Mouse (Mus musculus): ENCODE results near the gene Krba1. TPM values are rescaled to one million over a fixed set of nuclear protein-coding genes. Genes with fewer than 3 reads are reported as not detected.

Krba1 gene
- polyA plus RNA-seq, 1 experiment from 2014 or later = 20.4 TPM

GRCm38 (mm10) chr6:48411193-48412092, 16.1 kb downstream of the Krba1 start:
- H3K9me3 ChIP-seq (replicated peaks) = no peaks in the 10 kb centered on the region
- no peak overlapping the region for H3K27ac ChIP-seq (replicated peaks)
- no peaks in the 10 kb centered on the region for H3K4me1 ChIP-seq
- no peaks in the 10 kb centered on the region for H3K27me3 ChIP-seq (ENCODE audit: low read depth, poor library complexity, severe bottlenecking)
- 89% methylated on average over 6 of the region's 6 CpGs for WGBS
- no peak overlapping the region for H3K4me3 ChIP-seq
- H3K36me3 ChIP-seq = peaks cover 100% of the 10 kb centered on the region
- no peak for DNase-seq (ENCODE audit: low spot score)

- Histone ChIP-seq H3K9me3 (replicated peaks) (no peaks in the 10 kb centered on the region), H3K27ac (replicated peaks) (no peak overlapping the region), H3K4me1 (no peaks in the 10 kb centered on the region), H3K4me3 (no peak overlapping the region), H3K36me3 (peaks cover 100% of the 10 kb centered on the region), H3K27me3 (ENCODE audit: low read depth, poor library complexity, severe bottlenecking) (no peaks in the 10 kb centered on the region)
- no peak for DNase-seq (ENCODE audit: low spot score)
- WGBS = 93% methylated on average over 4 of the region's 4 CpGs
Observed at GRCm38 (mm10) chr6:48412147-48412546, 16.8 kb downstream of the Krba1 start.

- DNase-seq (ENCODE audit: low spot score) = no peak
- 91% methylated on average over 3 of the region's 3 CpGs for WGBS
- Histone ChIP-seq H3K36me3 (peaks cover 100% of the 10 kb centered on the region), H3K27ac (replicated peaks) (no peak overlapping the region), H3K27me3 (ENCODE audit: low read depth, poor library complexity, severe bottlenecking) (no peaks in the 10 kb centered on the region), H3K4me3 (no peak overlapping the region), H3K9me3 (replicated peaks) (no peaks in the 10 kb centered on the region), H3K4me1 (no peaks in the 10 kb centered on the region)
Observed at GRCm38 (mm10) chr6:48412662-48413061, 17.3 kb downstream of the Krba1 start.

- Histone ChIP-seq H3K4me3 (no peak overlapping the region), H3K27me3 (ENCODE audit: low read depth, poor library complexity, severe bottlenecking) (no peaks in the 10 kb centered on the region), H3K36me3 (peaks cover 100% of the 10 kb centered on the region), H3K9me3 (replicated peaks) (no peaks in the 10 kb centered on the region), H3K27ac (replicated peaks) (no peak overlapping the region), H3K4me1 (no peaks in the 10 kb centered on the region)
- WGBS = 91% methylated on average over 10 of the region's 10 CpGs
- no peak for DNase-seq (ENCODE audit: low spot score)
Observed at GRCm38 (mm10) chr6:48413081-48413480, 17.7 kb downstream of the Krba1 start.

GRCm38 (mm10) chr6:48414886-48415285, 19.5 kb downstream of the Krba1 start:
- Histone ChIP-seq H3K4me3 (no peak overlapping the region), H3K4me1 (no peaks in the 10 kb centered on the region), H3K27ac (replicated peaks) (no peak overlapping the region), H3K27me3 (ENCODE audit: low read depth, poor library complexity, severe bottlenecking) (no peaks in the 10 kb centered on the region), H3K9me3 (replicated peaks) (no peaks in the 10 kb centered on the region), H3K36me3 (peaks cover 92% of the 10 kb centered on the region)
- WGBS = 87% methylated on average over 1 of the region's 1 CpGs
- DNase-seq (ENCODE audit: low spot score) = no peak

- H3K27me3 ChIP-seq (ENCODE audit: low read depth, poor library complexity, severe bottlenecking) = no peaks in the 10 kb centered on the region
- H3K4me3 ChIP-seq = no peak overlapping the region
- no peak overlapping the region for H3K27ac ChIP-seq (replicated peaks)
- no peak for DNase-seq (ENCODE audit: low spot score)
- WGBS = 91% methylated on average over 7 of the region's 7 CpGs
- peaks cover 3% of the 10 kb centered on the region; the same call in 1 of the 2 replicates for H3K4me1 ChIP-seq
- peaks cover 84% of the 10 kb centered on the region for H3K36me3 ChIP-seq
- H3K9me3 ChIP-seq (replicated peaks) = no peaks in the 10 kb centered on the region
Observed at GRCm38 (mm10) chr6:48415636-48416035, 20.2 kb downstream of the Krba1 start.

- Histone ChIP-seq H3K27me3 (ENCODE audit: low read depth, poor library complexity, severe bottlenecking) (no peaks in the 10 kb centered on the region), H3K4me1 (peaks cover 10% of the 10 kb centered on the region; the same call in 1 of the 2 replicates), H3K4me3 (no peak overlapping the region), H3K27ac (replicated peaks) (no peak overlapping the region), H3K36me3 (peaks cover 76% of the 10 kb centered on the region), H3K9me3 (replicated peaks) (no peaks in the 10 kb centered on the region)
- no peak for DNase-seq (ENCODE audit: low spot score)
- 90% methylated on average over 2 of the region's 2 CpGs for WGBS
Observed at GRCm38 (mm10) chr6:48416486-48416885, 21.1 kb downstream of the Krba1 start.

GRCm38 (mm10) chr6:48420647-48421046, 25.3 kb downstream of the Krba1 start:
- WGBS = 36% methylated on average over 2 of the region's 2 CpGs
- no peaks in the 10 kb centered on the region for H3K27me3 ChIP-seq (ENCODE audit: low read depth, poor library complexity, severe bottlenecking)
- H3K9me3 ChIP-seq (replicated peaks) = no peaks in the 10 kb centered on the region
- no peak overlapping the region for H3K27ac ChIP-seq (replicated peaks)
- peaks cover 10% of the 10 kb centered on the region; the same call in 1 of the 2 replicates for H3K4me1 ChIP-seq
- H3K36me3 ChIP-seq = peaks cover 34% of the 10 kb centered on the region
- H3K4me3 ChIP-seq = no peak overlapping the region
- no peak for DNase-seq (ENCODE audit: low spot score)

GRCm38 (mm10) chr6:48423336-48423735, 27.9 kb downstream of the Krba1 start:
- Histone ChIP-seq H3K4me1 (peaks cover 10% of the 10 kb centered on the region; the same call in 1 of the 2 replicates), H3K27me3 (ENCODE audit: low read depth, poor library complexity, severe bottlenecking) (no peaks in the 10 kb centered on the region), H3K27ac (replicated peaks) (no peak overlapping the region), H3K9me3 (replicated peaks) (no peaks in the 10 kb centered on the region), H3K4me3 (no peak overlapping the region), H3K36me3 (peaks cover 8% of the 10 kb centered on the region; the same call in 1 of the 2 replicates)
- no peak for DNase-seq (ENCODE audit: low spot score)
- 77% methylated on average over 3 of the region's 3 CpGs for WGBS

- no peak overlapping the region for H3K4me3 ChIP-seq
- no peaks in the 10 kb centered on the region for H3K9me3 ChIP-seq (replicated peaks)
- H3K27ac ChIP-seq (replicated peaks) = no peak overlapping the region
- H3K27me3 ChIP-seq (ENCODE audit: low read depth, poor library complexity, severe bottlenecking) = no peaks in the 10 kb centered on the region
- WGBS = 69% methylated on average over 5 of the region's 5 CpGs
- H3K4me1 ChIP-seq = peaks cover 10% of the 10 kb centered on the region; the same call in 1 of the 2 replicates
- no peak for DNase-seq (ENCODE audit: low spot score)
- H3K36me3 ChIP-seq = 0 out of 2 replicates have a peak, but pooled peaks cover under 1% of the 10 kb centered on the region
Observed at GRCm38 (mm10) chr6:48424074-48424473, 28.7 kb downstream of the Krba1 start.

GRCm38 (mm10) chr6:48426956-48427355, 31.6 kb downstream of the Krba1 start:
- 80% methylated on average over 5 of the region's 5 CpGs for WGBS
- H3K36me3 ChIP-seq = no peaks in the 10 kb centered on the region

GRCm38 (mm10) chr6:48428769-48429557, 33.6 kb downstream of the Krba1 start:
- Histone ChIP-seq H3K27me3 (ENCODE audit: low read depth, poor library complexity, severe bottlenecking) (no peaks in the 10 kb centered on the region), H3K4me3 (no peak overlapping the region), H3K27ac (replicated peaks) (no peak overlapping the region), H3K36me3 (no peaks in the 10 kb centered on the region), H3K9me3 (replicated peaks) (no peaks in the 10 kb centered on the region), H3K4me1 (peaks cover 13% of the 10 kb centered on the region)
- DNase-seq (ENCODE audit: low spot score) = no peak
- 69% methylated on average over 4 of the region's 4 CpGs for WGBS

More at GRCm38 (mm10) chr6:48426956-48427355, 31.6 kb downstream of the Krba1 start:
- Histone ChIP-seq H3K27me3 (ENCODE audit: low read depth, poor library complexity, severe bottlenecking) (no peaks in the 10 kb centered on the region), H3K4me3 (no peak overlapping the region), H3K4me1 (no peaks in the 10 kb centered on the region), H3K9me3 (replicated peaks) (no peaks in the 10 kb centered on the region), H3K27ac (replicated peaks) (no peak overlapping the region)
- no peak for DNase-seq (ENCODE audit: low spot score)

Data from midbrain, embryonic 10.5 days (tissue).